Mouse (Mus musculus): Measurements from ENCODE around the gene Trnt1. TPM values are rescaled to one million over a fixed set of nuclear protein-coding genes. Genes with fewer than 3 reads are reported as not detected.

Gene Trnt1
- polyA plus RNA-seq, 1 experiment from 2014 or later, result 59.9 TPM

DNA sequence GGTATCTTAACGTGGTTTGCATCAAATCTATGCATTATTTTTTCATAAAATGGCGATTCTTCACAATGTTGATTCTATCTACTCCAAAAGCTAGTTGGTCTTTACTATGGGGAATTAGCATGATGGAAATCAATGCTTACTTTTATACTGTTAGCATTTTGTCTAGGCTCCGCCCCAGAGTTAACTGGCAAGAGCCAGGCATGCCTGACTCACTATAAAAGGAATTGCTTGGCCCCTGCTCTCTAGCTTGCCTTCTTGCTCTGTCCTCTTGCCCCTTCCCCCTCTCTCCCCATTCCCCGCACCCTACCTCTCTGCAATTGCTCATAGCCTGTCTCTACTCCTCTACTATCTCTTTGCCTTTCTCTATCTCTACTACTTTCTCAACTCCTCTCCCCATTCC, 2.1 kb upstream of the Trnt1 start:
- 74% methylated on average over 4 of the region's 4 CpGs for WGBS
- peaks cover 8% of the 10 kb centered on the region; the same call in 1 of the 2 replicates for H3K4me1 ChIP-seq (ENCODE audit: control insufficient read depth, insufficient read depth, low read length)
- no peak overlapping the region for H3K4me2 ChIP-seq (ENCODE audit: low read depth, low read length)
- no peak overlapping the region for H3K9ac ChIP-seq (ENCODE audit: low read length)
- no peaks in the 10 kb centered on the region for H3K36me3 ChIP-seq (ENCODE audit: control insufficient read depth, insufficient read depth, low read length)
- no peaks in the 10 kb centered on the region for H3K9me3 ChIP-seq (replicated peaks; ENCODE audit: control insufficient read depth, low read length)
- no peaks in the 10 kb centered on the region for H3K27me3 ChIP-seq (ENCODE audit: control insufficient read depth, insufficient read depth, low read length)
- ATAC-seq (ENCODE audit: insufficient read depth, low FRiP score), result no peak
- no peak overlapping the region for H3K4me3 ChIP-seq (replicated peaks; ENCODE audit: low read length)
- H3K27ac ChIP-seq (ENCODE audit: low read length), result no peak overlapping the region

DNA sequence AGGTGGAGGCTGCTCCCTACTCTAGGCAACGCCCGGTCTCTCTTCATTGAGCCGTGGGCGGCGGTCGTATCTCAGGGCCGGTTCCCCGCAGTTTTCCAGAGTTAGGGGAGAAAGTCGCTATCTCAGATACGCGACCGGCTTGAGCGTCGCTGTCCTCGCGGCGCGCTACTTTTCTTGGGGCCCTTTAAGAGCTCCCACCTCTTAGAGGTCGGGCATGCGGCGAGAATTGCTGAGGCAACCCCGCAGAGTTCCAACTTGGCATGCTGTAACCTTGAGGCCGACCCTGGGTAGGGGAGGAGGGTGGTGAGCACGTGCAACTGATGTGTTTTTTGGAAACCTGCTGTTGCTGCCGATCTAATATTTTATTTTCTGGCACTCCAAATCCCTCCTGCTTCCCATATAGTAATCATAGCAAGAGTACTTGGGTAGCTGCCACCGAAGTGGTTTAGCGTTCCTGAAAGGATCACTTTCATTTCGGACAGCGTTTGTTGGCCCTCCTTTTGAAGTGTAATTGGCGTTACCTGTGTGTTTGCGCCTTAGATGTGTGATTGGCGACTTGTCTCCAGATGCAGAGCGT, 458 bp downstream of the Trnt1 start:
- peak; percentile 69 for ATAC-seq (ENCODE audit: insufficient read depth, low FRiP score)
- H3K4me1 ChIP-seq (ENCODE audit: control insufficient read depth, insufficient read depth, low read length), result peaks cover 8% of the 10 kb centered on the region; the same call in 1 of the 2 replicates
- peak overlapping the region; percentile 91 for H3K4me2 ChIP-seq (ENCODE audit: low read depth, low read length)
- H3K9ac ChIP-seq (ENCODE audit: low read length), result peak overlapping the region; percentile 74
- WGBS, result 2% methylated on average over 33 of the region's 33 CpGs
- peak overlapping the region; percentile 71 for H3K4me3 ChIP-seq (replicated peaks; ENCODE audit: low read length)
- H3K27me3 ChIP-seq (ENCODE audit: control insufficient read depth, insufficient read depth, low read length), result no peaks in the 10 kb centered on the region
- no peaks in the 10 kb centered on the region for H3K9me3 ChIP-seq (replicated peaks; ENCODE audit: control insufficient read depth, low read length)
- peaks cover 6% of the 10 kb centered on the region; the same call in 1 of the 2 replicates for H3K36me3 ChIP-seq (ENCODE audit: control insufficient read depth, insufficient read depth, low read length)
- H3K27ac ChIP-seq (ENCODE audit: low read length), result peak overlapping the region; percentile 9; the same call in 1 of the 2 replicates

DNA sequence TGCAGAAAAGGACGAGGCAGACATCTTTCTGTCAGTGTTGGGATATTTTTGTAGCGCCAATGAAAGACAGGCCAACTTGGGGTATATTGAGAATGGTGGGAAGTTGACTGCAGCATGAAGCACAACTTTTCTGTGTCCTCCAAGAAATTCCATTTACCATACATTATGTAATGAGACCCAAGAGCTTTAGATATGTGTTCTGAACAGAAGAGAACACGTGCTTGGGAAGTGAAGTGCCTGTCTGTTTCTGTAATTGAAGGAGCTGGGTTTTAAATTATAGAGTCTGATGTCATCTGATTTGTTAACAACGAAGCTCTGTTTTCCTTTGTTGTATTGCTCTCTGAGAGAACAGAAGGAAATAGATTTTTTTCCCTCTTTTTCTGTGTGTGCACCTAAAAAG, 1.1 kb downstream of the Trnt1 start:
- peak overlapping the region; percentile 71 for H3K4me3 ChIP-seq (replicated peaks; ENCODE audit: low read length)
- 41% methylated on average over 4 of the region's 4 CpGs for WGBS
- H3K4me2 ChIP-seq (ENCODE audit: low read depth, low read length), result peak overlapping the region; percentile 91
- no peaks in the 10 kb centered on the region for H3K9me3 ChIP-seq (replicated peaks; ENCODE audit: control insufficient read depth, low read length)
- ATAC-seq (ENCODE audit: insufficient read depth, low FRiP score), result no peak
- H3K27me3 ChIP-seq (ENCODE audit: control insufficient read depth, insufficient read depth, low read length), result no peaks in the 10 kb centered on the region
- H3K9ac ChIP-seq (ENCODE audit: low read length), result peak overlapping the region; percentile 74
- H3K36me3 ChIP-seq (ENCODE audit: control insufficient read depth, insufficient read depth, low read length), result peaks cover 8% of the 10 kb centered on the region; the same call in 1 of the 2 replicates
- no peak overlapping the region for H3K27ac ChIP-seq (ENCODE audit: low read length)
- H3K4me1 ChIP-seq (ENCODE audit: control insufficient read depth, insufficient read depth, low read length), result peaks cover 8% of the 10 kb centered on the region; the same call in 1 of the 2 replicates

DNA sequence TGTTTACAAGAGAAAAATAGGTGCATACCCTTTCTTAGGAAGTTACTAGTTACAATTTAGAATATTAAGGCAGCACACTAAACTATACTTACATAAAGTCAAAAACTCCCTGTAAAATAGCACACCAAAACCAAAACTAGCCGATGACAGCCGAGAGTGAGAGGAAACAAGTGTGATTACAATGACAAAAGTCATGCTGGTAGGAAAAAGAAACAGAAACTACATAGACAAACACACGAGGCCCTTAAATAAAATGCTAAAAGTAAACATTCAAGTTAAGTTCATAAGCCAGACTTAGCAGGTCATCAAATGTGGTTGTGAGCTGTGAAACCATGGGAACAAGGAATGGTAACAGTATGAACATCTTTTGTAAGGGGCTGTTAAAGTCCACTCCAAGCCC, 18.2 kb downstream of the Trnt1 start:
- Histone ChIP-seq H3K27ac (ENCODE audit: low read length) (no peak overlapping the region), H3K9ac (ENCODE audit: low read length) (no peak overlapping the region), H3K27me3 (ENCODE audit: control insufficient read depth, insufficient read depth, low read length) (no peaks in the 10 kb centered on the region), H3K4me1 (ENCODE audit: control insufficient read depth, insufficient read depth, low read length) (no peaks in the 10 kb centered on the region), H3K4me2 (ENCODE audit: low read depth, low read length) (no peak overlapping the region), H3K9me3 (replicated peaks; ENCODE audit: control insufficient read depth, low read length) (no peaks in the 10 kb centered on the region), H3K36me3 (ENCODE audit: control insufficient read depth, insufficient read depth, low read length) (0 out of 2 replicates have a peak, but pooled peaks cover 7% of the 10 kb centered on the region), H3K4me3 (replicated peaks; ENCODE audit: low read length) (no peak overlapping the region)
- WGBS, result 87% methylated on average over 3 of the region's 3 CpGs
- no peak for ATAC-seq (ENCODE audit: insufficient read depth, low FRiP score)

DNA sequence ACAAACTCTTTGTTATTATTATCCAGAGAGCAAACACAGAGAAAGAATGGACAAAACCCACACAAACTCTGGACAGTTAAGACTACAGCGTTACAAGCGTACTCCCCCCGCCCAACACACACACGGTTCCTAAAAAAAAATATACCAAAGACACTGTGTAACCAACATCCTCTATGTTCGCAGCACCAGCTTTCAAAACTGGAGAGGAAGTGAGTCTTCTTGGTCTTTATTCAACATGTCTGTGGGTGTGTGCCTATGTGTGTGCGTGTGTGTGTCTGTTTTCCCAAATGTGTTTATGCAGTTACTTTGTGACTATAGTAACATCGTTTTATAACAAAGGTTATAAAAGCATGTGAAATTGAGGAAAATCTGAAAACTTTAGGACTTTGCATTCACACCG, 22.5 kb downstream of the Trnt1 start:
- Histone ChIP-seq H3K27me3 (ENCODE audit: control insufficient read depth, insufficient read depth, low read length) (no peaks in the 10 kb centered on the region), H3K4me2 (ENCODE audit: low read depth, low read length) (no peak overlapping the region), H3K9ac (ENCODE audit: low read length) (no peak overlapping the region), H3K36me3 (ENCODE audit: control insufficient read depth, insufficient read depth, low read length) (0 out of 2 replicates have a peak, but pooled peaks cover 8% of the 10 kb centered on the region), H3K4me3 (replicated peaks; ENCODE audit: low read length) (no peak overlapping the region), H3K9me3 (replicated peaks; ENCODE audit: control insufficient read depth, low read length) (no peaks in the 10 kb centered on the region), H3K4me1 (ENCODE audit: control insufficient read depth, insufficient read depth, low read length) (no peaks in the 10 kb centered on the region), H3K27ac (ENCODE audit: low read length) (no peak overlapping the region)
- no peak for ATAC-seq (ENCODE audit: insufficient read depth, low FRiP score)
- WGBS, result 84% methylated on average over 8 of the region's 8 CpGs

DNA sequence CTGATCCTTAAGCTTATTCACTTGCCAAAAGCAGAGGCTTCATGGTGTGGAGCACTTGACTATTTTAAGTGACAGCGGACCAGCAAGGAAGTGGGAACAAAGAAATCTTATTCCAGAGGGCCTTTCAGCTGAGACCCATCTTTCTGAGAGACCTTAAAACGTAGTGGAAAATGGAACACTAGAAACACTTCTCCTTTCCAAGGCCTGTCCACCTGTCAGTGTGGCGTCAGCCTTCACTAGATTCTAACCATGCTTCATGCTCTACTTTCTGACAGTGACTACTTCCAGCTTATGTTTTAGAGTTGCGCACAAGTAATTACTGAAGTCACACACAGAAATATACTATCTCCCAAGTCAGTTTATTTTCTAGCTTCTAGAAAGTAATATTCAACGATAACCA, 23.6 kb downstream of the Trnt1 start:
- Histone ChIP-seq H3K9ac (ENCODE audit: low read length) (no peak overlapping the region), H3K4me2 (ENCODE audit: low read depth, low read length) (no peak overlapping the region), H3K9me3 (replicated peaks; ENCODE audit: control insufficient read depth, low read length) (no peaks in the 10 kb centered on the region), H3K4me1 (ENCODE audit: control insufficient read depth, insufficient read depth, low read length) (no peaks in the 10 kb centered on the region), H3K27me3 (ENCODE audit: control insufficient read depth, insufficient read depth, low read length) (no peaks in the 10 kb centered on the region), H3K36me3 (ENCODE audit: control insufficient read depth, insufficient read depth, low read length) (0 out of 2 replicates have a peak, but pooled peaks cover 8% of the 10 kb centered on the region), H3K27ac (ENCODE audit: low read length) (no peak overlapping the region), H3K4me3 (replicated peaks; ENCODE audit: low read length) (no peak overlapping the region)
- 91% methylated on average over 5 of the region's 5 CpGs for WGBS
- ATAC-seq (ENCODE audit: insufficient read depth, low FRiP score), result no peak

DNA sequence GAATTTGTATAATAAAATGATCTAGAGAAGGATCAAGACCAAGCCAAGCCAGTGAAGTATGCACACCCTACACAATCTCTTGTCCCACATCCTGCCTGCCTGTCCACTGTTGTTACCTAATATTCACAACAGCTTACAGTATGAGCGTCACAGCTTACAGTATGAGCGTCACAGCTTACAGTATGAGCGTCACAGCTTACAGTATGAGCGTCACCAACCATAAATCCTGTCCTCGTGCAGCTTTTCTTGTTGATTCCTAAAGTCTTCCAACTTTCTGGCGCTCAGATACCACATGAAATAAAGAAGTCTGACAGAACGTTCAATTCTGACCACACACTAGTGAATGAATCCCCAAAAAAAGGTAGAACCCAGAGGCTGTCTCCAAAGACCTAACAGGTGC, 24.2 kb downstream of the Trnt1 start:
- no peak for ATAC-seq (ENCODE audit: insufficient read depth, low FRiP score)
- Histone ChIP-seq H3K36me3 (ENCODE audit: control insufficient read depth, insufficient read depth, low read length) (0 out of 2 replicates have a peak, but pooled peaks cover 8% of the 10 kb centered on the region), H3K4me1 (ENCODE audit: control insufficient read depth, insufficient read depth, low read length) (no peaks in the 10 kb centered on the region), H3K9me3 (replicated peaks; ENCODE audit: control insufficient read depth, low read length) (no peaks in the 10 kb centered on the region), H3K27me3 (ENCODE audit: control insufficient read depth, insufficient read depth, low read length) (no peaks in the 10 kb centered on the region), H3K27ac (ENCODE audit: low read length) (no peak overlapping the region), H3K9ac (ENCODE audit: low read length) (no peak overlapping the region), H3K4me2 (ENCODE audit: low read depth, low read length) (no peak overlapping the region), H3K4me3 (replicated peaks; ENCODE audit: low read length) (no peak overlapping the region)
- WGBS, result 91% methylated on average over 7 of the region's 7 CpGs

DNA sequence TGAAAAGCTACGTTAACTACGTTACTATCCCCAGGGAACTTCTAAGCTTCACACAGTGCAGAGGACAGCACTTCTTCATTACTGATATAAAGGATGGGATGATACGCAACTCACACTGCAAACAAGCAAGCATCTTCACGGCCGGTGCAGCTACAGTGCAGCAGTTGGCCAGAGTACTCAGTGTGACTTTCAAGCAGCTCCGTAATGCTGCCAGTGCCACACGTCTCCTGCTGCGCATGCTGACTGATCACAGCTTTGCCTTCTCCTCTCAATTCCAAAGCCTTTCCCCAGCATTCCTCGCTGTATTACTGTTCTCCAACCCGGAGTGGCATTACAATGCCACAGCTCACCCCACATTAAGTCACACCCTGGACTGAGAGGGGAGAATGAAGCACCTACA, 24.7 kb downstream of the Trnt1 start:
- peaks cover 4% of the 10 kb centered on the region for H3K4me1 ChIP-seq (ENCODE audit: control insufficient read depth, insufficient read depth, low read length)
- H3K4me3 ChIP-seq (replicated peaks; ENCODE audit: low read length), result no peak overlapping the region
- 0 out of 2 replicates have a peak, but pooled peaks cover 8% of the 10 kb centered on the region for H3K36me3 ChIP-seq (ENCODE audit: control insufficient read depth, insufficient read depth, low read length)
- 96% methylated on average over 10 of the region's 10 CpGs for WGBS
- no peak overlapping the region for H3K4me2 ChIP-seq (ENCODE audit: low read depth, low read length)
- H3K9ac ChIP-seq (ENCODE audit: low read length), result no peak overlapping the region
- no peak overlapping the region for H3K27ac ChIP-seq (ENCODE audit: low read length)
- H3K9me3 ChIP-seq (replicated peaks; ENCODE audit: control insufficient read depth, low read length), result no peaks in the 10 kb centered on the region
- ATAC-seq (ENCODE audit: insufficient read depth, low FRiP score), result no peak
- no peaks in the 10 kb centered on the region for H3K27me3 ChIP-seq (ENCODE audit: control insufficient read depth, insufficient read depth, low read length)

DNA sequence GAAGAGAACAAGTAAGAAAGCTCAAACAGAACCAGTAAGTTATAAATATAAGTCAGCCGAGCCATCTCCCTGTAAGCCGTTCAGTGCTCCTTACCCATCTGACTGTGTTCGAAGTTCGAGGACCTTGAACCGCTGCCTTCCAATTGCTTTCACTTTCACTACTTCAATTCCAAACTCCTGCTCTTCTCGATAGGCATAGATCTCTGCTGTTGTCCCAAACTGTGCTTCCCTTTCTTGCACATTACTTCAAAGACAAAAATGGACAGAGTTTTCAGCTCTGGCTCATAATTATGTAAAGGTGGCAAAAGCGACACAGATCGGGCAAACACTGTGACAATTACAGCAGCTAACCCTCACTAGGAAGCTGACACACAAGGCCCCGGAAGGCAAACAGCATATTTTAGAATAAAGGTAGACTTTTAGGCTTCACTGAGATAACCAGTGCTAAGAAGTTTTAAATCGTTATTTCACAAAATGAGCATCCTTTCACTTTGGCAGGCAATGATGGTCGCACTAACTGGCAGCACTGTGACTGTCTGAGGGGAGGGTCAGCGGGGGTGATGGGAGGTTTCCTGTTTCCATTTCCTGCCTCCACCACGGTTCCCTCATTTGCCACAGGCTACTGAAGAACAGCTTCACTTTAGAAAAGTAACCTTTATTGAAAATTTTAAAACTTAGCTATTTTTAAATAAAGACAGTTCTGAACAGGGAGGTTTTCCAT, 25.3 kb downstream of the Trnt1 start:
- ATAC-seq (ENCODE audit: insufficient read depth, low FRiP score), result no peak
- no peak overlapping the region for H3K9ac ChIP-seq (ENCODE audit: low read length)

More for the DNA sequence above, 25.3 kb downstream of the Trnt1 start:
- no peak overlapping the region for H3K27ac ChIP-seq (ENCODE audit: low read length)
- H3K36me3 ChIP-seq (ENCODE audit: control insufficient read depth, insufficient read depth, low read length), result 0 out of 2 replicates have a peak, but pooled peaks cover 8% of the 10 kb centered on the region
- H3K4me2 ChIP-seq (ENCODE audit: low read depth, low read length), result no peak overlapping the region
- H3K4me1 ChIP-seq (ENCODE audit: control insufficient read depth, insufficient read depth, low read length), result peaks cover 10% of the 10 kb centered on the region
- no peaks in the 10 kb centered on the region for H3K27me3 ChIP-seq (ENCODE audit: control insufficient read depth, insufficient read depth, low read length)
- H3K4me3 ChIP-seq (replicated peaks; ENCODE audit: low read length), result no peak overlapping the region
- WGBS, result 84% methylated on average over 13 of the region's 13 CpGs
- no peaks in the 10 kb centered on the region for H3K9me3 ChIP-seq (replicated peaks; ENCODE audit: control insufficient read depth, low read length)
